Mouse (Mus musculus) G1E (cell line): ENCODE results near the gene AC124108.1.

Experiments
- CTCF ChIP-seq: IDR thresholded peaks from 2 replicates; pipeline ENCODE4 v1.5.1; 2012; ENCODE audit warnings: low read depth, low read length, inconsistent platforms, mixed read lengths
- GATA1 ChIP-seq: IDR thresholded peaks from 2 replicates; pipeline ENCODE4 v1.6.1; 2012; ENCODE audit warnings: borderline replicate concordance, low read length, inconsistent platforms, mixed read lengths
- GATA2 ChIP-seq: IDR thresholded peaks from 2 replicates; pipeline ENCODE4 v1.6.1; 2012; ENCODE audit warnings: low read depth, low read length, inconsistent platforms, borderline replicate concordance
- POLR2AphosphoS5 ChIP-seq: IDR thresholded peaks from 2 replicates; pipeline ENCODE4 v1.6.1; 2012; ENCODE audit warnings: low read depth, low read length, inconsistent platforms; ENCODE audit not compliant: insufficient replicate concordance
- TAL1 ChIP-seq: conservative IDR thresholded peaks from 2 replicates; pipeline ENCODE4 v1.6.1; 2012; ENCODE audit warnings: low read depth, low read length, inconsistent platforms, mixed read lengths

- TF ChIP-seq CTCF: no peak
- no peak for TF ChIP-seq GATA1
- TF ChIP-seq TAL1: no peak
- no peak for TF ChIP-seq POLR2AphosphoS5
- TF ChIP-seq GATA2: no peak
Measured at GRCm38 (mm10) chr1:132194624-132195023, 3.4 kb downstream of the AC124108.1 start.
